Mouse (Mus musculus): ENCODE measurements around the gene Abraxas2.
A peak's percentile ranks its signal among the peaks of the same experiment; 100 is the strongest.

The Abraxas2 gene

DNA sequence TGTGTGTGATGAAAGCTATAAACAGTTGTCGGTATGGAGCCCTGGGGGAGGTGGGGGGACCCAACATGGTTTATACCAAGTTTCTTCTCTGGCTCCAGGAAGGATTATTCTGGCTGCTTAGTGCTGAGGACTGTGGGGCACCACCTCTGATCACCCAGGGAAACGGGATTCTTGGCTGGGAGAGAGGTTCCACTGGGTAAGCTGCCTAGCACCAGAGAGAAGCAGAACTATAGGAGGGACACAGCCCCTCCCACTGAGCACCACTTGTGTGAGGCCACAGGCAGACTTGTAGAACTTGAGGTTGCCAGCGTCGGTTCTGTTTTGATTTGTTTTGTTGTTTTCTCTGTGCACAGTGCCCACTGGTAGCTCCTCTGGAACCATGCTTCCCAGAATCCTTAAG, 5.1 kb upstream of the Abraxas2 start:
- DNase-seq (ENCODE audit: low spot score in 2 of 2), result peak in 1 of 2 experiments; percentile 12

DNA sequence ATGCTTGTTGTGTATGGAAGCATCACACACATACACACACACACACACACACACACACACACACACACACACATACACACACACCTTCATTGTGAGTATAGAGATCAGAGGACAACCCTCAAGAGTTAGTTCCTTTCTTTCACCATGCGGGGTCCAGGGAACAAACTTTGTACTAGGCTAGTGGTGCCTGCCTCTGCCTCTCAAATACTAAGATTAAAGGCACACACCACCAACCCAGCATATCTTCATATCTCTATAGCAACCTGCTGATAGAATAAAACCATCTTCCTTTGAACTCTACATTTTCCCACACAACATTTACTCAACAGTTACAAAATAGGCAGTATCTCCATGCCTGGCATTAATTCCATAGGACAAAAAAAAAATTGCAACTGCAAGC, 2.9 kb upstream of the Abraxas2 start:
- no peak for DNase-seq (ENCODE audit: low spot score in 2 of 2)

- no peak for DNase-seq (ENCODE audit: low spot score in 2 of 2)
Measured at GRCm38 (mm10) chr7:132858043-132858608, 899 bp upstream of the Abraxas2 start.

- DNase-seq (ENCODE audit: low spot score in 2 of 2), result no peak
Measured at GRCm38 (mm10) chr7:132866316-132866715, 7.3 kb downstream of the Abraxas2 start.

DNA sequence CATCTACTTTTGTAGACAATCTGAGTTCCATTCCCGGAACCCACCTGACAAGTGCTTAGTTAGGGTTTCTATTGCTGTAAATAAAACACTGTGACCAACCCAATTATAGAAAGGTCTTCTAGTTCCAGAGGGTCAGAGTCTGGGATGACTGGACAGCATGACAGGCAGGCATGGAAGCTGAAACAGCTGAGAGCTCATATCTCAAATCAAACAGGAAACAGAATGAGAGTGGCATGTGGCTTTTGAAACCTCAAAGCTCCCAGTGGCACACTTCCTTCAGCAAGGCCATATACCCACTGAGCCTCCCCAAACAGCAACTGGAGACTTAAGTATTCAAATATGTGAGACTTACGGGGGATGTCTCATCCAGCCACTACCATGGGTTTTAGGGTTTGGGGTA, 14.0 kb downstream of the Abraxas2 start:
- DNase-seq (ENCODE audit: low spot score in 2 of 2), result no peak

- DNase-seq (ENCODE audit: low spot score in 2 of 2), result no peak
Measured at GRCm38 (mm10) chr7:132875391-132876086, 16.5 kb downstream of the Abraxas2 start.

- DNase-seq (ENCODE audit: low spot score in 2 of 2), result no peak
Measured at GRCm38 (mm10) chr7:132880276-132880675, 21.3 kb downstream of the Abraxas2 start.

GRCm38 (mm10) chr7:132882343-132882742, 23.3 kb downstream of the Abraxas2 start:
- no peak for DNase-seq (ENCODE audit: low spot score in 2 of 2)

GRCm38 (mm10) chr7:132884031-132884430, 25.0 kb downstream of the Abraxas2 start:
- DNase-seq (ENCODE audit: low spot score in 2 of 2), result no peak

- DNase-seq (ENCODE audit: low spot score in 2 of 2), result no peak
Measured at GRCm38 (mm10) chr7:132887019-132887804, 28.2 kb downstream of the Abraxas2 start.

GRCm38 (mm10) chr7:132888052-132888451, 29.0 kb downstream of the Abraxas2 start:
- no peak for DNase-seq (ENCODE audit: low spot score in 2 of 2)

DNA sequence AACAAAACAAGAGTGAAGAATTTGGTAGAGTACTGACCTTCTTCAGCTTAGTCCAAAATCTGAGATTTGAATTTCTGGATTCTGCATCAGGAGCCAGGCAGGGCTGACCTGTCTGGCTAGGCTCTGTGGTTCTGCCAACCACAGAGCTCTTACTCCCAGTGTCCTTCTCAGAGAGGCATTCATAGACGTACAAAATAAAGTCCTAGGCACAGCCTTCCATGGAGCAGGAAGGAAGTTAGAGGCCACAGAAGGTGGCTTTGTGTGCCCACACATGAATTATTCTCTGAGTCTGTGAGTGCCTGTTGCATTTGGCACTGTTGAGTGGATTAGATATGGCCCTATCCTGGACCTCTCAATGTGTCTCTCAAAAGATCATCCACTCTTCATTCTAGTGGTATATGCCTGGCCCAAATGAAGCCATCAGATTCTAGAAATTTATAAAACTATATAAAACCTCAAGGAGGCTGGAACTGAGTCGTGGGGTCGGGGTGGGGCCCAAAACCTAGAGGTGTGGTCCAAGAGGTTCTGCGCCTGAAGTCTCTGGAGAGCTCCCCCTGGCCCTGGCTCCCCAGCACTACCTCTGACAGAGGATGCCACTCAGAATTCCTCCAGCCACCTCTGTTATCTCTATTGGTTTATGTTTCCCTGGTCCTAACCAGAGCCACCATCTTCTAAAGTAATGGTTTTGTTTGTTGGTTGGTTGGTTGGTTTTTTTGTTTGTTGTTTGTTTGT, 29.7 kb downstream of the Abraxas2 start:
- DNase-seq (ENCODE audit: low spot score in 2 of 2), result no peak

GRCm38 (mm10) chr7:132889691-132890090, 30.7 kb downstream of the Abraxas2 start:
- DNase-seq (ENCODE audit: low spot score in 2 of 2), result no peak

- DNase-seq (ENCODE audit: low spot score in 2 of 2), result no peak
Measured at GRCm38 (mm10) chr7:132890201-132890600, 31.2 kb downstream of the Abraxas2 start.

- no peak for DNase-seq (ENCODE audit: low spot score in 2 of 2)
Measured at GRCm38 (mm10) chr7:132891561-132892310, 32.7 kb downstream of the Abraxas2 start.

DNA sequence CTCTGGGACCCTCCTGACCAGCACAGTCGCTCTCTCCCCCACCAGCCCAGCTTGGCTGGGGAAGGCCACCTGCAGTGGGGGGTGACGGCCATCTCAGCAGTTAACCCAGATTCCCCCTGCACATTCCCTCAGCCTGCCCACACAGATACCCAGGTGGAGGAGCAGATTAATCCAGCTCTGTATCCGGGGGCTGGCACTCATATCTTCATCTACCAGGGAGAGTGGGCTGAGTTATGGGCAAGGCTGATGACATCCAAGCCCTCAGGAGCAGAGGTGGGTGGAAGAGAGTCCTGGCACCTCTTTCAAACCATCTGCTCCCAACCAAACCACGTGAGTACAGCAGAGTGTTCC, 33.3 kb downstream of the Abraxas2 start:
- DNase-seq (ENCODE audit: low spot score in 2 of 2), result no peak

DNA sequence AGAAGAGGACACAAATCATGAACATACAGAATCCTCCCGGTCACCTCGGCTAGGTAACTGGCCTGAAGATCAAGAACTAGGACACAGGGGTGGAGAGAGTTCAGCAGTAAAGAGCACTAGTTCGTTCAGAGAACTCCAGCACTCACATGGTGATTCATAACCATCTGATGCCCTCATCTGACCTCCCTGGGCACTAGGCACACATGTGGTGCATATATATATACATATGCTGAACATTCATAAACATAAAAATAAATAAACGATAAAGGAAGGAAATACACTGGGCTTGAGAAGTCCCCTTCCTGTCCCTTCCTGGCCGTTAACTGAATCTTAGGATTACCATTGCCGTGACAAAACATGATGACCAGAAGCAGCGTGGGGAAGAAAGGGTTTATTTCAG, 33.8 kb downstream of the Abraxas2 start:
- no peak for DNase-seq (ENCODE audit: low spot score in 2 of 2)

DNA sequence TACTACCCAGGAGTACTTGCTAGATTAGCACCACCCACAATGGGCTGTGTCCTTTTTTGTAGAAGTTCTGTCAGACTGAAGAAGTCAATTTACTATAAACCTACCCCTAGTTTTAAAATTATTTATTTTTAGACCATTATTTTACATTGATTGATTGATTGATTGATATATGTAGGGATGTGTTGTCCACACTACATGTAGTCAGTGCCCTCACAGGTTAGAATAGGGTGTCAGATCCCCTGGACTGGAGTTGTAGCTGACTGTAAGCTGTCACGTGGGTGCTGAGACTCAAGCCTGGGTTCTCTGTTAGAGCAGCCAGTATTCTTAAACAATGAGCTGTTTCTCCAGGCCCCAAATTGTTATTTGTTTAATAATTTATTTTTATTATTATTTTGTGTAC, 34.3 kb downstream of the Abraxas2 start:
- no peak for DNase-seq (ENCODE audit: low spot score in 2 of 2)

DNA sequence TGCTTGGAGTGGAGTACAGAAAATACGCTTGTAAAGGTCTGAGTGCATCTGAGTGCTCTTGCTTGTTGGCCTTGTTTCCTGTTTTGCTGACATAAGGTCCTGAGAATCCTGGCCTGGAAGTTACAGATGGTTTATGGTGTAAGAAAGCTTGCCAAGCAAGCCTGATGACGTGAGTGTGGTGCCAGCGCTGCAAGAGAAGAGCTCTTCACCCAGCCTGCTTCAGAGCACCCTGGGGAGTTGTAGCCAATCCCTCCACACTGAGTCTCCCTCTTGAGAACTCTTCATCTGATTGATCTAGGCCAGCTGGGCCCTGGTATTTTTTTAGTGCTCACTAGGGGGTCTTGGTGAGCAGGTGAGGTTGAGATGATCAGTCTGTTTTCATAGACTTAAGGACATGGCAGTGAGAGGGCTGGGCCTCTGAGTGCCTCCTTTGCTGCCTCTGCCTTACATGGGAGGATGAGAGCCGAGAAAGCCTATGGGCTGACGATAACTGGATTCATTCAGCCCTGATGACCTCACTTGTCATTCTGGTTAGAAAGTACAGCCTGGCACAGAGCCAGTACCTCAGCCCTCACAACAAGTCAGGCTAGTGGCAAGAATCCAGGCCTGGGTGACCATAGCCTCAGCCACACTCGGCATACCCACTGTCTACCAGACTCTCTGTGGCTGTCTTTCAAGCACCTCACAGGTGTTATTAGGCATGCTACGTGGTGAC, 36.0 kb downstream of the Abraxas2 start:
- DNase-seq (ENCODE audit: low spot score in 2 of 2), result no peak

GRCm38 (mm10) chr7:132896206-132896815, 37.3 kb downstream of the Abraxas2 start:
- DNase-seq (ENCODE audit: low spot score in 2 of 2), result no peak

GRCm38 (mm10) chr7:132897258-132897657, 38.2 kb downstream of the Abraxas2 start:
- no peak for DNase-seq (ENCODE audit: low spot score in 2 of 2)
